Mouse (Mus musculus) left cerebral cortex, postnatal 36 days (tissue): Measurements from ENCODE around the gene Btn1a1. TPM values are rescaled to one million over a fixed set of nuclear protein-coding genes. Genes with fewer than 3 reads are reported as not detected.
A peak's percentile ranks its signal among the peaks of the same experiment; 100 is the strongest.

Experiments
- DNase-seq, 2 experiments: peaks; one replicate each; pipeline ENCODE4 v3.0.0; 2021 to 2022; ENCODE audit warnings: low spot score in 2 of 2, mixed read lengths in 1 of 2
- intact Hi-C: fragments of 180-260 bp; cut with DNase I; formaldehyde crosslinking; loops from one replicate; pipeline ENCODE4 v1.15.1; 2025
- total RNA-seq, 2 experiments: library from RNA; stranded (reverse); gene quantifications; 2 replicates each; pipeline ENCODE4 v1.2.3; 2021

The Btn1a1 gene
- total RNA-seq: not detected

DNA sequence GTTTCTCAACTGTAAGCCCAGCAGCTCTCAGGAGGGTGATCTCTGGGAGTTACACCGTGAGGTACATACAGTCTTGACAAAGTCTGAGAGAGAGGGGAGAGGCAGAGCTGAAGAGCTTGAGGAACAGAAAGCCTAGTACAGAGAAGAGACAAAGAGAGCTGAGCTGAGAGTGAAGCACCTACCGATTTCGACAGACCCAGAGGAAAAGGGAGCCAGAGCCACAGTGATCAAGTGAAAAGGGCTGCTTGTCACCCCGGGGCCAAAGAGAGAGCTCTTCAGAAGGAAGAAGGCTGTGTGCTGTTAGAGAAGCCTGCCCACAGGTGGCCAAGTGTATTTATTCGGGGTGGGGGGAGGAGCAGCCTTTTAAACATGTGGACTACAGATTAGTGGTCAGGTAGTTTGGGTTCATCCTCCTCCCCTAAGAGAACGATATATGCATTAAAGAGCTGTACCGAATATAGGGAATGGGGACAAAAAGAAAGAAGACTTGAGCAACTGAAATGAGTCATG is at the start of gene Btn1a1:
Gene Btn1a1, minus strand, starts transcription at position 302 of the 510 bp plus-strand sequence.
- intact Hi-C loops: no loop called here
- no peak for DNase-seq

GRCm38 (mm10) chr13:23515281-23515680 is 49.6 kb upstream of the Btn1a1 start:
- no peak for DNase-seq

GRCm38 (mm10) chr13:23513517-23513916 is 47.8 kb upstream of the Btn1a1 start:
- no peak for DNase-seq
- intact Hi-C loops: no loop called here

More at GRCm38 (mm10) chr13:23515281-23515680, 49.6 kb upstream of the Btn1a1 start:
- intact Hi-C loops: loop anchor here (5.0 kb wide), 1 partner anchor 1493 kb away; no protein-coding TSS in a partner anchor

GRCm38 (mm10) chr13:23510127-23510526 is 44.4 kb upstream of the Btn1a1 start:
- DNase-seq: no peak
- intact Hi-C loops: no loop called here

- intact Hi-C loops: no loop called here
- DNase-seq: no peak
Measured at GRCm38 (mm10) chr13:23506819-23507515, 41.3 kb upstream of the Btn1a1 start.

GRCm38 (mm10) chr13:23506351-23506750 is 40.6 kb upstream of the Btn1a1 start:
- DNase-seq: no peak
- intact Hi-C loops: no loop called here

DNA sequence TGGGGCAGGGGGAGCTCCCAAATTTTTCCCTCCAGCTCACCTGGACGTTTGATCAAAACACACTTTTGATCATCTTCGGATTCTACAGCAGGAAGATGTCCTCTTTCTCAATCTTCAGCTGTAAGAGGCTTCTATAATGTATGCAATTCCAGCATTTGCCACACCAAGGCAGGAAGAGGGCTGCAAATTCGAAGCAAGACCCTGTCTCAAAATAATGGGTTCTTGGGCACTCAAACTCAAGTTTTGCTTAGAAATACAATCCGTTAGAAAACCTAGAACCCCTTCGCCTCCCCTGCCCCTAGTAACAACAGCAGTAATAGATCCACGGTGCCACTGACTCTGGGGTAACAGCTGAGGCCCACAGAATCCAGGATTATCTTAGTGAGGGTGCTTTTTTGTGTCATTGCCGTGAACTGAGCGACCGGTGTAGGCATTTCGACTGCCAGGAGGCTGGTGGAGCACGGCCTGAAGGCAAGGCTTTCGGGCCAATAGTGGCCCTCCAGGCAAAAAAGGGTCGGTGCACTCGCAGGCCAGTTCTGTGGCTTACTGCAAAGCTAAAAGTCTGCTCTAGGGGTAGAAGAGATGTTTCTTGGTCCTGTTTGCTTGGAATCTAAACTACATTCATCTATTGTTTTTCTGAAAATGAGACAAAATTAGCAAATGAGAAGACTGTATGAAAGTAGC is 40.1 kb upstream of the Btn1a1 start:
- intact Hi-C loops: no loop called here

GRCm38 (mm10) chr13:23503797-23504196 is 38.1 kb upstream of the Btn1a1 start:
- DNase-seq: peak in 1 of 2 experiments; percentile 41
- intact Hi-C loops: loop anchor here (5.0 kb wide), 1 partner anchor 41 kb away; no protein-coding TSS in a partner anchor

More for the DNA sequence above, 40.1 kb upstream of the Btn1a1 start:
- no peak for DNase-seq

DNA sequence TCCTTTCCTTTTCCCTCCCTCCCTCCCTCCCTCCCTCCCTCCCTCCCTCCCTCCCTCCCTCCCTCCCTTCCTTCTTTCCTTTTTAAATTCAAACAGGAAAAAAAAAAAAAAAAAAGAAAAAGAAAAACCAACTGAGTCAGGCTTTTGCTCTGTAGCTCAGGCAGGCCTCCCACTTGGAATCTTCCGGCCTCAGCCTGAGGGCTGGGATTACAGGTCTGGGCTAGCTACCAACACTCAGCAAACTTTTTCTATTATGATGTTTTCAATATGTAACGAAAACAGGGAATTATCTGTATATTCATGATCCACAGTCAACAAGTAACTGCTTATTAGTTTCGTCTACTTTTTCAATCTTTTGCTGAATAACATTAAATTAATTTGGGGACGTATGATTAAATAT is 37.2 kb upstream of the Btn1a1 start:
- intact Hi-C loops: loop anchor here (5.0 kb wide), 1 partner anchor 41 kb away; no protein-coding TSS in a partner anchor
- DNase-seq: no peak

- intact Hi-C loops: loop anchor here (5.0 kb wide), 1 partner anchor 40 kb away; no protein-coding TSS in a partner anchor
- no peak for DNase-seq
Measured at GRCm38 (mm10) chr13:23502031-23502567, 36.4 kb upstream of the Btn1a1 start.

DNA sequence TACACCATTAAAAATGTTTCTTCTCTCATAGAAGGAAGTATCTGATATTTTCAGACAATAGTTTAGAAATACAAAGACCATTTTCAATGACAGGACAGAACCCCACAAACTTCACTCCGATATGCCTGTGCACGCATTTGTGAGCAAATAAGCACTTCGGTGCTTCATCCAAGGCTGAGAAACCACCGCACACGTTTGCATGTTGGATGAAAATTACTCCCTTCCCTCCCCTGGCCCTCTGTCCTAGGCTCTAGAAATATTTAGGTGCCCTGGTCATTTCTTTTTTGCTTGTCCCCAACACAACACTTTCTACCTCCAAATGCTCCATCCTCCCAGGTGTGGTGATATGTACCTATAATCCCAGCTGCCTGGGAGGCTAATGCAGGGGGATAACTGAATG is 35.8 kb upstream of the Btn1a1 start:
- DNase-seq: no peak
- intact Hi-C loops: loop anchor here (5.0 kb wide), 1 partner anchor 39 kb away; no protein-coding TSS in a partner anchor

GRCm38 (mm10) chr13:23500424-23501200 is 34.9 kb upstream of the Btn1a1 start:
- DNase-seq: peak; percentile 75 to 78
- intact Hi-C loops: loop anchor here (5.0 kb wide), 1 partner anchor 38 kb away; no protein-coding TSS in a partner anchor

DNA sequence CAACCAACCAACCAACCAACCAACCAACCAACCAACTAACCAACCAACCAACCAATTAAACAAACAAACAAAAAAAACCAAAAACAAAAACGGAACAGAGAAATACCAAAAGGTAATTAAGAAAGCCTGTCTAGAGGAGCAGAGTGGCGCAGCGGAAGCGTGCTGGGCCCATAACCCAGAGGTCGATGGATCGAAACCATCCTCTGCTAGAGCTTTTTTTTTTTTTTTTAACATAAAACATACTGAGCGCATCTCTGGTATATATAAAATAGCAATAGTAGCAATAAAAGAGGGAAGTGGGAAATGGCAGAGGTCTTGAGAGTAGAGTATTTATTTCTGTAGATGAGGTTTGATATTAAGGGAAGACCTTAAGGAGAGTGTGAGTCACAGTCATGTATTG is 34.2 kb upstream of the Btn1a1 start:
- DNase-seq: no peak
- intact Hi-C loops: loop anchor here (5.0 kb wide), 1 partner anchor 38 kb away; no protein-coding TSS in a partner anchor

GRCm38 (mm10) chr13:23498653-23499052 is 33.0 kb upstream of the Btn1a1 start:
- intact Hi-C loops: no loop called here
- DNase-seq: no peak

DNA sequence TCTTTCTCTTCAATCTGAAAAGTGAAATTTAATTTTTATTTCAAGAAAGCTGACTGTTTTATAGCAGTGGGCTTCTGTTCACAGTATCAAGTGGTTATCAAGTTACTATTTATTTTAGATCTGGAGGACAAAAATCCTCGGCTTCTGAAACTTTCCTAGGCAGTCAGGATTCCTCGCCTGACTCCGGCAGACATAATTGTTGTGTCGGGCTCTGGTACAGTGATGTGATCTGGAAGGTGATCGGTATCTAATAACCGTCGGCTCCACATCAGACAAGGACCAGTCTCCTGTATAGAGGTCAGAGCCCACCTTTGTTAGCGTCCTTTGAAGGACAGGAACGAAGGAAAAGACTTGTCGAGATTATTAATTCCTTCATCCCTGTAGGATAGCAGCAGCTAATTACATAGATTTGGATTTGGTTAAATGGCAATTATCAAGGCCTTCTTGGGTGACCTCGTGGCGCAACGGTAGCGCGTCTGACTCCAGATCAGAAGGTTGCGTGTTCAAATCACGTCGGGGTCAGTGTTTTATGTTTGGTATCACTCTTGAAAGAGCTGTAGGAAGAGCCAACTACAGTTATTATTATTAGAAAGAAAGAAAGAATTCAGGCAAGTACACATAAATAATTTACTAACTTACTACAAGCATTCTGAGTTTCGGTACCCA is 32.1 kb upstream of the Btn1a1 start:
- intact Hi-C loops: no loop called here
- peak in 1 of 2 experiments; percentile 22 for DNase-seq

DNA sequence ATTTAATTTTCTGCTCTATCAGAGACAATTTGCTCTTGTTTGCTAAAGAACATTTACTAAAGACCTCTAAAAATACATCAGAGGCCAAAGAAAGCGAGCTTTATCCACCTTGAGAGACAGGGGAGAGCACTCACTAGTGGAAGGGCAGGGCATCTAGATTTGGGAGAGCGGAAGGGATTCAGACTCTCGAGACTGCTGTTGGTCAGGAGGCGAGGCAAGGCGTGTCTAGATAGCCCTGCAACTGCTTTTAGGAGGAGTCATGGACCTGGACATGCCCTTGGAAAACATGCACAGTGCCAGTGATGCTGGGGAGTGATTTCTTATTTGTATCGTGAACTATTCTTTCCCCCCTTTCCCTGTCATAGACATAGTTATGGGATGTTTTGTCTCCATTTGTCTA is 29.8 kb upstream of the Btn1a1 start:
- no peak for DNase-seq
- intact Hi-C loops: no loop called here

- no peak for DNase-seq
- intact Hi-C loops: no loop called here
Measured at GRCm38 (mm10) chr13:23491990-23492389, 26.3 kb upstream of the Btn1a1 start.

GRCm38 (mm10) chr13:23491263-23491662 is 25.6 kb upstream of the Btn1a1 start:
- intact Hi-C loops: no loop called here
- DNase-seq: no peak

DNA sequence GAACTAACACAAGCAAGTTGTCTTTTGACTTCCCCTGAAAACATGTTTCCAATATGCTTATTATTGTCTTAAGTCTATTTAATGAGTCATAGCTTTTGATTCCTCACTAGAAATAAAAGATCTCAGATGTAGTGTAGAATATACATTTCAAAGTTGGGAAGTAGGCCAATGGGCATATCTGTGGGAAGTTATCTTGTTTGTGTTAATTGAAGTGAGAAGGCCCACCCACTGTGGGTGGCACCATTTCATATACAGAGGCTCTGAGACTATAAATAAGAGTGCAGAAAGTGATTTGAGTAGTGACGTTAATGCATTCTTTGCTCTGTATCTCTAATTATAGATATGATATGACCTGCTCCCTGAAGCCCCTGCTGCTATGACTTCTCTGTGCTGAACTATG is 25.2 kb upstream of the Btn1a1 start:
- DNase-seq: no peak
- intact Hi-C loops: no loop called here
